Mouse (Mus musculus): ENCODE measurements at regions not wholly inside any gene's neighbourhood (a gene's known extent, or its start where the extent isn't known, plus 50 kb on each side); places are given as distances from the start of the nearest gene placed in this dataset.

GRCm38 (mm10) chr3:138655479-138655878, 86.5 kb upstream of the Tspan5 start:
- in situ Hi-C loops (cut with MboI, MseI) = no loop called here

- in situ Hi-C loops (cut with MboI, MseI) = no loop called here
Observed at GRCm38 (mm10) chr3:138662625-138663024, 79.4 kb upstream of the Tspan5 start.

GRCm38 (mm10) chr3:138668394-138669092, 73.5 kb upstream of the Tspan5 start:
- in situ Hi-C loops (cut with MboI, MseI) = no loop called here

DNA sequence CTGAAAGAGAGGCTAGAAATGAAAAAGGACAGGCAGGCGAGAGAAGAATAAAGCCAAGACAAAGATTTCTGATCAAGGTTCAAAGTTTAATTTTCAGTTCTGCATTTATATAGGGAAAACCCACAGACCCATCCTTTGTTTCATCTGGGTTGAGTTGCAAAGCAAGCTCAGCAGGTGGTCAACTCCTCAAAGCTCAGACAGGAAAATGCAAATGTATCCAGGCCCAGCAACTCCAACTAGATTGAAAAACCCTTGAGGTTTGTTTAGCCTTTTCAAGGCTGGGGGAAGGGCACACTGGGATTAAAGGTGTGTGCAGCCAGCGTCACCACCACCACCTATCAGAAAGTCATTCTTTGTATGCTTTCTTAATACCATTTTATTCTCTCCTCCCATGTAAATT, 66.1 kb upstream of the Tspan5 start:
- in situ Hi-C loops (cut with MboI, MseI) = no loop called here

DNA sequence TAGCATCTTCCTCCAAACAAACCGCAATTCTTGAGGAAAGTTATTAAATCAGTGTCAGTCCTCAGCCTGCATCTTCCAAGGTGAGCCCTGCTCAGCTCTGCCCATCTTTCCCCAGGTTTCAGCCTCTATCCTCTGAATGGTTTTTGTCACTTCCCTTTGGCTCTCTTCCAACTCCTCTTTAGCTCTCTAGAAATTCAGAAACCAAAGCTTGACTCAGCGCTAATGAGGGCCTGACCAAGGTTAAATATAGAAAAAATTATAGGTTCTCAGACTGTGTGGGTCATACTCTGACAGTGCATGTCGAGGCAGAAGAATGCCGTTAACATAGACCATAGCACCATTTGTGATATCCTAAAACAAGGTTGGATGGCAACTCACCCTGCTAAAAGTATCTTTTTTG, 63.6 kb upstream of the Tspan5 start:
- in situ Hi-C loops (cut with MboI, MseI) = no loop called here

GRCm38 (mm10) chr3:138686636-138687230, 55.3 kb upstream of the Tspan5 start:
- in situ Hi-C loops (cut with MboI, MseI) = no loop called here

- in situ Hi-C loops (cut with MboI, MseI) = no loop called here
Observed at GRCm38 (mm10) chr3:138688606-138689005, 53.4 kb upstream of the Tspan5 start.
